Mouse (Mus musculus) kidney, adult 18-20 months (tissue): ENCODE data around the gene Plcb3.
"Not testable (repeated sequence)": the region's sequence is repeated elsewhere in the genome, so short reads cannot be mapped to it uniquely, and the experiment has no call there.

Experiments
- DNase-seq: peaks from one replicate; pipeline ENCODE4 v3.0.0; 2021

Plcb3 gene

GRCm38 (mm10) chr19:6975537-6976521 is at the start of gene Plcb3:
Gene Plcb3 (minus strand): TSS chr19:6976470.
- DNase-seq = peak; percentile 65

GRCm38 (mm10) chr19:7020224-7020641 is 44.0 kb upstream of the Plcb3 start:
- DNase-seq = peak; percentile 63

- no peak for DNase-seq
Measured at GRCm38 (mm10) chr19:7019191-7019590, 42.9 kb upstream of the Plcb3 start, which contains the start of gene Fermt3. Gene Fermt3 (minus strand): TSS chr19:7019469.

GRCm38 (mm10) chr19:7018546-7018945 is 42.3 kb upstream of the Plcb3 start:
- no peak for DNase-seq

- no peak for DNase-seq
Measured at GRCm38 (mm10) chr19:7017541-7018457, 41.5 kb upstream of the Plcb3 start.

GRCm38 (mm10) chr19:7014481-7015135 is 38.3 kb upstream of the Plcb3 start:
- DNase-seq = no peak

- no peak for DNase-seq
Measured at GRCm38 (mm10) chr19:7013984-7014383, 37.7 kb upstream of the Plcb3 start.

- no peak for DNase-seq
Measured at GRCm38 (mm10) chr19:7012426-7012825, 36.2 kb upstream of the Plcb3 start.

- no peak for DNase-seq
Measured at GRCm38 (mm10) chr19:7006892-7007593, 30.8 kb upstream of the Plcb3 start.

GRCm38 (mm10) chr19:6999360-7000063 is 23.2 kb upstream of the Plcb3 start:
- DNase-seq = no peak

- no peak for DNase-seq
Measured at GRCm38 (mm10) chr19:6997721-6998290, 21.5 kb upstream of the Plcb3 start.

GRCm38 (mm10) chr19:6996006-6996405 is 19.7 kb upstream of the Plcb3 start, which contains the start of the genes Nudt22 and Trpt1:
Gene Nudt22 (minus strand): TSS chr19:6996117.
Gene Trpt1 (plus strand): TSS chr19:6996131.
- peak; percentile 92 for DNase-seq

GRCm38 (mm10) chr19:6995255-6995991 is 19.2 kb upstream of the Plcb3 start:
- DNase-seq = peak; percentile 43

- no peak for DNase-seq
Measured at GRCm38 (mm10) chr19:6994489-6994888, 18.2 kb upstream of the Plcb3 start.

- DNase-seq = no peak
Measured at GRCm38 (mm10) chr19:6994002-6994401, 17.7 kb upstream of the Plcb3 start.

GRCm38 (mm10) chr19:6993011-6993770 is 16.9 kb upstream of the Plcb3 start:
- DNase-seq = no peak

- peak; percentile 95 for DNase-seq
Measured at GRCm38 (mm10) chr19:6992011-6992858, 16.0 kb upstream of the Plcb3 start, which contains the start of gene Dnajc4. Gene Dnajc4 (minus strand): TSS chr19:6992572.

GRCm38 (mm10) chr19:6991166-6991565 is 14.9 kb upstream of the Plcb3 start:
- DNase-seq = not testable (repeated sequence)
